Mouse (Mus musculus) neural tube, embryonic 14.5 days (tissue): ENCODE measurements around the gene Cdh12. TPM values are rescaled to one million over a fixed set of nuclear protein-coding genes. Genes with fewer than 3 reads are reported as not detected.

ENCODE experiments used
- ATAC-seq: fragments of 200-750 bp; cut with Nextera tagmentation; 2 replicates; pipeline ENCODE4 v1.8.0; 2017; ENCODE audit warnings: low read depth, mild to moderate bottlenecking, moderate TSS enrichment, moderate library complexity
- H3K27ac ChIP-seq: fragments of 300-500 bp; sonication (generic); 2 replicates; pipeline ENCODE4 v1.5.1; 2014; ENCODE audit warnings: low read depth, mild to moderate bottlenecking, control low read depth, low read length, moderate library complexity, mixed read lengths
- H3K27me3 ChIP-seq: fragments of 300-500 bp; sonication (generic); 2 replicates; pipeline ENCODE4 v1.6.1; 2014; ENCODE audit warnings: low read length; ENCODE audit not compliant: control insufficient read depth, insufficient read depth
- H3K36me3 ChIP-seq: fragments of 300-500 bp; sonication (generic); 2 replicates; pipeline ENCODE4 v1.6.1; 2014; ENCODE audit warnings: low read length, mixed read lengths; ENCODE audit not compliant: control insufficient read depth, insufficient read depth
- H3K4me1 ChIP-seq: fragments of 300-500 bp; sonication (generic); 2 replicates; pipeline ENCODE4 v1.6.1; 2014; ENCODE audit warnings: low read length; ENCODE audit not compliant: control insufficient read depth, insufficient read depth
- H3K4me2 ChIP-seq: fragments of 300-500 bp; sonication (generic); 2 replicates; pipeline ENCODE4 v1.6.1; 2014; ENCODE audit warnings: mild to moderate bottlenecking, low read depth, low read length, control low read depth
- H3K4me3 ChIP-seq: fragments of 300-500 bp; sonication (generic); 2 replicates; pipeline ENCODE4 v1.5.1; 2014; ENCODE audit warnings: low read depth, low read length, control low read depth, mixed read lengths
- H3K9ac ChIP-seq: fragments of 300-500 bp; sonication (generic); replicated peaks from 2 replicates; pipeline ENCODE4 v1.6.1; 2014; ENCODE audit warnings: low read depth, mild to moderate bottlenecking, control low read depth, low read length, mixed read lengths
- H3K9me3 ChIP-seq: fragments of 300-500 bp; sonication (generic); 2 replicates; pipeline ENCODE4 v1.6.1; 2016; ENCODE audit warnings: low read length; ENCODE audit not compliant: control insufficient read depth
- WGBS: fragments of 180-500 bp; shearing (Covaris S2); extraction: QIAGEN DNeasy Blood & Tissue Kit; methylation state at CpG from one replicate; pipeline ENCODE4 v1.1.7; 2014; 5-methylcytosine and 5-hydroxymethylcytosine counted together
- microRNA-seq: library from miRNA; unstranded; fragments of <30 nt; microRNA quantifications from one replicate; pipeline ENCODE4, GENCODE M21; 2016
- polyA plus RNA-seq: library from polyadenylated mRNA; unstranded; fragments of >200 nt; fragmentation: Nextera tagmentation; extraction: Ambion mirVana; gene quantifications from 2 replicates; pipeline ENCODE4 v1.2.1, GENCODE M21; 2014

Gene Cdh12
- polyA plus RNA-seq, 1 experiment from 2014 or later: 12.3 TPM

- Histone ChIP-seq H3K4me3 (no peak overlapping the region), H3K9me3 (no peaks in the 10 kb centered on the region), H3K36me3 (no peaks in the 10 kb centered on the region), H3K27me3 (no peaks in the 10 kb centered on the region), H3K4me1 (no peaks in the 10 kb centered on the region), H3K9ac (no peak overlapping the region), H3K27ac (no peak overlapping the region), H3K4me2 (no peak overlapping the region)
- ATAC-seq: no peak
- WGBS: 77% methylated on average over 4 of the region's 4 CpGs
These were observed 1155.4 kb downstream of the Cdh12 start for GRCm38 (mm10) chr15:21604510-21604909.

Small RNA genes within 50 kb of the gene (microRNA-seq; reads per million reads assigned to microRNA genes)
- not detected for gene Gm27397

Other genes with a start within 250 kb of the Cdh12 start
- gene Acot10, start 217.5 kb downstream of the Cdh12 start, polyA plus RNA-seq: 0.35 and 0.36 TPM in 2 replicates